10 mouse cellular contexts compared by ENCODE assay signal in genomic region chr11:83802166-83802565, GRCm38 (mm10). TPM values are rescaled to one million over a fixed set of nuclear protein-coding genes. Genes with fewer than 3 reads are reported as not detected.
A peak's percentile ranks its signal among the peaks of the same experiment; 100 is the strongest.
DNase-seq lines count a peak whose midpoint lies in the region; ATAC-seq and TF ChIP-seq lines count a peak whose summit lies in the region.
"Had no signal": no experiment of that assay in that cellular context is flagged by ENCODE, and none has a peak within 500 bp of the region (broad histone marks: within the 10 kb centered on the region; RNA-seq: fewer than 3 reads in every experiment).

No protein-coding gene starts in this region.

- peak; percentile 63 for TF ChIP-seq CTCF in liver, postnatal 0 days (IDR thresholded peaks at IDR 0.05; ENCODE audit: low read depth)

- no peak overlapping the region for H3K27ac ChIP-seq in liver, postnatal 0 days (ENCODE audit: low read depth)
- H3K27ac ChIP-seq in liver, embryonic 12.5 days = no peak overlapping the region
- H3K27ac ChIP-seq in embryonic facial prominence, embryonic 11.5 days (replicated peaks; ENCODE audit: low read depth, low read length) = no peak overlapping the region
- H3K27ac ChIP-seq: embryonic facial prominence, embryonic 15.5 days; limb, embryonic 12.5 days had no signal

- no peaks in the 10 kb centered on the region for H3K36me3 ChIP-seq in liver, postnatal 0 days (replicated peaks; ENCODE audit: insufficient read depth, low read length)
- no peaks in the 10 kb centered on the region for H3K36me3 ChIP-seq in liver, embryonic 12.5 days
- no peaks in the 10 kb centered on the region for H3K36me3 ChIP-seq in embryonic facial prominence, embryonic 11.5 days (replicated peaks; ENCODE audit: control insufficient read depth, insufficient read depth, low read depth, low read length)
- H3K36me3 ChIP-seq: embryonic facial prominence, embryonic 15.5 days; limb, embryonic 12.5 days had no signal

- intact Hi-C loops in left cerebral cortex, postnatal 36 days (cut with DNase I) = no loop called here

- H3K4me1 ChIP-seq in liver, postnatal 0 days (ENCODE audit: insufficient read depth) = no peaks in the 10 kb centered on the region
- H3K4me1 ChIP-seq in liver, embryonic 12.5 days = no peaks in the 10 kb centered on the region
- H3K4me1 ChIP-seq in embryonic facial prominence, embryonic 11.5 days (ENCODE audit: control insufficient read depth, insufficient read depth, low read length) = no peaks in the 10 kb centered on the region
- H3K4me1 ChIP-seq: embryonic facial prominence, embryonic 15.5 days; limb, embryonic 12.5 days had no signal

- no peak overlapping the region for H3K4me2 ChIP-seq in liver, postnatal 0 days (ENCODE audit: low read depth, low read length)
- no peak overlapping the region for H3K4me2 ChIP-seq in liver, embryonic 12.5 days
- H3K4me2 ChIP-seq in embryonic facial prominence, embryonic 11.5 days (ENCODE audit: low read depth, low read length) = no peak overlapping the region
- H3K4me2 ChIP-seq: embryonic facial prominence, embryonic 15.5 days; limb, embryonic 12.5 days had no signal

- H3K4me3 ChIP-seq in liver, postnatal 0 days (ENCODE audit: low read depth, low read length) = no peak overlapping the region
- H3K4me3 ChIP-seq in liver, embryonic 12.5 days = no peak overlapping the region
- no peak overlapping the region for H3K4me3 ChIP-seq in embryonic facial prominence, embryonic 11.5 days (ENCODE audit: low read depth, low read length)
- H3K4me3 ChIP-seq: embryonic facial prominence, embryonic 15.5 days; limb, embryonic 12.5 days had no signal

- whole genome bisulfite sequencing in liver, postnatal 0 days (ENCODE audit: insufficient replicate concordance) = 63% methylated on average over 8 of the region's 8 CpGs
- 59% methylated on average over 8 of the region's 8 CpGs for WGBS in liver, embryonic 12.5 days (ENCODE audit: insufficient replicate concordance)
- 69% methylated on average over 8 of the region's 8 CpGs for WGBS in embryonic facial prominence, embryonic 11.5 days

- no peaks in the 10 kb centered on the region for H3K9me3 ChIP-seq in liver, postnatal 0 days (ENCODE audit: low read length)
- no peaks in the 10 kb centered on the region for H3K9me3 ChIP-seq in liver, embryonic 12.5 days (replicated peaks)
- H3K9me3 ChIP-seq in embryonic facial prominence, embryonic 11.5 days (replicated peaks; ENCODE audit: control insufficient read depth, low read length) = no peaks in the 10 kb centered on the region
- H3K9me3 ChIP-seq: embryonic facial prominence, embryonic 15.5 days; limb, embryonic 12.5 days had no signal

- no peak for TF ChIP-seq EP300 in liver, postnatal 0 days (IDR thresholded peaks at IDR 0.05; ENCODE audit: low read depth)

- peak; percentile 54 for DNase-seq in adrenal gland, postnatal 14 days
- no peak for DNase-seq in adrenal gland, adult 8-10 months
- DNase-seq in liver, postnatal 0 days = no peak
- peak; percentile 71 for DNase-seq in embryonic facial prominence, embryonic 11.5 days (ENCODE audit: low spot score)
- DNase-seq in retina, embryonic 14.5 days (ENCODE audit: low spot score) = peak; percentile 72
- DNase-seq in left cerebral cortex, postnatal 36 days (ENCODE audit: low spot score in 2 of 2) = no peak

- H3K27me3 ChIP-seq in liver, postnatal 0 days (ENCODE audit: insufficient read depth, low read length) = no peaks in the 10 kb centered on the region
- peaks cover 9% of the 10 kb centered on the region; the same call in 1 of the 2 replicates for H3K27me3 ChIP-seq in liver, embryonic 12.5 days (replicated peaks)
- H3K27me3 ChIP-seq in embryonic facial prominence, embryonic 11.5 days (ENCODE audit: control insufficient read depth, insufficient read depth, low read length) = no peaks in the 10 kb centered on the region
- H3K27me3 ChIP-seq: embryonic facial prominence, embryonic 15.5 days; limb, embryonic 12.5 days had no signal

- no peak for ATAC-seq in liver, postnatal 0 days
- ATAC-seq in liver, embryonic 12.5 days = no peak
- no peak for ATAC-seq in embryonic facial prominence, embryonic 11.5 days (replicated peaks; ENCODE audit: insufficient number of reproducible peaks, low FRiP score, low TSS enrichment, low read depth)
- no peak for ATAC-seq in monocyte, adult 5-6 weeks (replicated peaks; ENCODE audit: insufficient number of reproducible peaks, low FRiP score, low TSS enrichment, poor library complexity, severe bottlenecking)

- no peak overlapping the region for H3K9ac ChIP-seq in liver, postnatal 0 days (replicated peaks)
- no peak overlapping the region for H3K9ac ChIP-seq in liver, embryonic 12.5 days
- no peak overlapping the region for H3K9ac ChIP-seq in embryonic facial prominence, embryonic 11.5 days (replicated peaks; ENCODE audit: low read length)
- H3K9ac ChIP-seq: embryonic facial prominence, embryonic 15.5 days; limb, embryonic 12.5 days had no signal

RNA-seq across cellular contexts. Expression of gene Hnf1b, which starts 47.7 kb away (rescaled TPM):
- total RNA-seq in adrenal gland, postnatal 14 days (2021) = 1.8 TPM in 1 of 2 replicates, not detected in the other
- under 1 TPM in 2 of 4 experiments, not detected in 2; 0.11 to 0.12 TPM for total RNA-seq in adrenal gland, adult 8-10 months (2022)
- 4.9 and 5.4 TPM in 2 replicates for polyA plus RNA-seq in liver, postnatal 0 days (2015; fragmentation: Nextera tagmentation; extraction: Ambion mirVana)
- polyA plus RNA-seq in liver, embryonic 12.5 days (2016; fragmentation: Nextera tagmentation; extraction: Ambion mirVana) = 2.2 and 2.5 TPM in 2 replicates
- polyA plus RNA-seq in embryonic facial prominence, embryonic 11.5 days (2014; fragmentation: Nextera tagmentation; extraction: Ambion mirVana) = not detected in 2 replicates
- total RNA-seq in left cerebral cortex, postnatal 36 days (2021) = under 1 TPM; 0.23 to 0.47 TPM
- total RNA-seq in monocyte, adult 5-6 weeks (2017) = not detected in 3 replicates
- polyA plus RNA-seq: embryonic facial prominence, embryonic 15.5 days; limb, embryonic 12.5 days had no signal

RNA-seq across cellular contexts. Expression of gene Heatr6, which starts 48.7 kb away (rescaled TPM):
- 12.5 and 15.5 TPM in 2 replicates for total RNA-seq in adrenal gland, postnatal 14 days (2021)
- 10 to 100 TPM; 15.7 to 22.4 (median 18.8) TPM for total RNA-seq in adrenal gland, adult 8-10 months (2022)
- polyA plus RNA-seq in liver, postnatal 0 days (2015; fragmentation: Nextera tagmentation; extraction: Ambion mirVana) = 5.6 and 6.0 TPM in 2 replicates
- polyA plus RNA-seq in liver, embryonic 12.5 days (2016; fragmentation: Nextera tagmentation; extraction: Ambion mirVana) = 9.7 and 10.4 TPM in 2 replicates
- 21.6 and 22.3 TPM in 2 replicates for polyA plus RNA-seq in embryonic facial prominence, embryonic 11.5 days (2014; fragmentation: Nextera tagmentation; extraction: Ambion mirVana)
- 10 to 100 TPM; 12.0 to 19.3 TPM for total RNA-seq in left cerebral cortex, postnatal 36 days (2021)
- 12.9 to 19.4 TPM (median 16.7 TPM) in 3 replicates for total RNA-seq in monocyte, adult 5-6 weeks (2017)

RNA-seq across cellular contexts. Expression of gene Wfdc21, which starts 55.4 kb away (rescaled TPM):
- 2.8 TPM in 1 of 2 replicates, not detected in the other for total RNA-seq in adrenal gland, postnatal 14 days (2021)
- 1 to 10 TPM in 2 of 4 experiments, not detected in 2; 1.3 to 2.2 TPM for total RNA-seq in adrenal gland, adult 8-10 months (2022)
- polyA plus RNA-seq in liver, postnatal 0 days (2015; fragmentation: Nextera tagmentation; extraction: Ambion mirVana) = 108 and 117 TPM in 2 replicates
- polyA plus RNA-seq in liver, embryonic 12.5 days (2016; fragmentation: Nextera tagmentation; extraction: Ambion mirVana) = 3.3 and 4.1 TPM in 2 replicates
- 0.57 TPM in 1 of 2 replicates, not detected in the other for polyA plus RNA-seq in embryonic facial prominence, embryonic 11.5 days (2014; fragmentation: Nextera tagmentation; extraction: Ambion mirVana)
- total RNA-seq in left cerebral cortex, postnatal 36 days (2021) = not detected
- 0.95 TPM in 1 of 3 replicates, not detected in the others for total RNA-seq in monocyte, adult 5-6 weeks (2017)
- polyA plus RNA-seq: limb, embryonic 12.5 days had no signal

Comparison
In these comparisons a context has a peak if more than half of its experiments do, and no peak if none do; other contexts are left out.
1. DNase-seq: peak in adrenal gland, postnatal 14 days (single experiment), embryonic facial prominence, embryonic 11.5 days (single experiment) and retina, embryonic 14.5 days (single experiment); none in adrenal gland, adult 8-10 months (single experiment), liver, postnatal 0 days (single experiment) and left cerebral cortex, postnatal 36 days (0 of 2).